Mouse (Mus musculus): ENCODE data around the gene Kiz. TPM values are rescaled to one million over a fixed set of nuclear protein-coding genes. Genes with fewer than 3 reads are reported as not detected.

Kiz gene
- polyA plus RNA-seq, 1 experiment from 2014 or later: 28.2 TPM

- ATAC-seq (replicated peaks; ENCODE audit: low FRiP score) (no peak), DNase-seq (ENCODE audit: low spot score) (no peak)
- H3K4me3 ChIP-seq (ENCODE audit: low read depth, low read length): no peak overlapping the region
- H3K9me3 ChIP-seq (ENCODE audit: control insufficient read depth, low read length): no peaks in the 10 kb centered on the region
- H3K36me3 ChIP-seq (ENCODE audit: control insufficient read depth, insufficient read depth, low read length): no peaks in the 10 kb centered on the region
- 84% methylated on average over 3 of the region's 3 CpGs for WGBS
- no peak overlapping the region for H3K4me2 ChIP-seq (ENCODE audit: low read depth, low read length, severe bottlenecking)
- H3K27ac ChIP-seq (ENCODE audit: low read depth, low read length): no peak overlapping the region
- no peaks in the 10 kb centered on the region for H3K4me1 ChIP-seq (replicated peaks; ENCODE audit: control insufficient read depth, insufficient read depth, low read length)
- H3K27me3 ChIP-seq (ENCODE audit: control insufficient read depth, insufficient read depth, low read length): no peaks in the 10 kb centered on the region
- H3K9ac ChIP-seq (ENCODE audit: low read length): no peak overlapping the region
These were observed 119.9 kb downstream of the Kiz start for GRCm38 (mm10) chr2:146975453-146976028.

- Histone ChIP-seq H3K36me3 (ENCODE audit: control insufficient read depth, insufficient read depth, low read length) (no peaks in the 10 kb centered on the region), H3K27ac (ENCODE audit: low read depth, low read length) (no peak overlapping the region), H3K9me3 (ENCODE audit: control insufficient read depth, low read length) (no peaks in the 10 kb centered on the region), H3K4me1 (replicated peaks; ENCODE audit: control insufficient read depth, insufficient read depth, low read length) (no peaks in the 10 kb centered on the region), H3K4me2 (ENCODE audit: low read depth, low read length, severe bottlenecking) (no peak overlapping the region), H3K27me3 (ENCODE audit: control insufficient read depth, insufficient read depth, low read length) (no peaks in the 10 kb centered on the region), H3K9ac (ENCODE audit: low read length) (no peak overlapping the region), H3K4me3 (ENCODE audit: low read depth, low read length) (no peak overlapping the region)
- WGBS: 92% methylated on average over 2 of the region's 2 CpGs
- ATAC-seq (replicated peaks; ENCODE audit: low FRiP score) (no peak), DNase-seq (ENCODE audit: low spot score) (no peak)
These were observed 127.1 kb downstream of the Kiz start for GRCm38 (mm10) chr2:146982786-146983185.

- H3K9me3 ChIP-seq (ENCODE audit: control insufficient read depth, low read length): no peaks in the 10 kb centered on the region
- no peak overlapping the region for H3K9ac ChIP-seq (ENCODE audit: low read length)
- DNase-seq (ENCODE audit: low spot score) (no peak), ATAC-seq (replicated peaks; ENCODE audit: low FRiP score) (no peak)
- WGBS: 96% methylated on average over 2 of the region's 2 CpGs
- H3K4me1 ChIP-seq (replicated peaks; ENCODE audit: control insufficient read depth, insufficient read depth, low read length): no peaks in the 10 kb centered on the region
- no peaks in the 10 kb centered on the region for H3K36me3 ChIP-seq (ENCODE audit: control insufficient read depth, insufficient read depth, low read length)
- H3K27me3 ChIP-seq (ENCODE audit: control insufficient read depth, insufficient read depth, low read length): no peaks in the 10 kb centered on the region
- H3K27ac ChIP-seq (ENCODE audit: low read depth, low read length): no peak overlapping the region
- no peak overlapping the region for H3K4me3 ChIP-seq (ENCODE audit: low read depth, low read length)
- no peak overlapping the region for H3K4me2 ChIP-seq (ENCODE audit: low read depth, low read length, severe bottlenecking)
These were observed 129.2 kb downstream of the Kiz start for GRCm38 (mm10) chr2:146984831-146985230.

GRCm38 (mm10) chr2:146985807-146986206 lies 130.1 kb downstream of the Kiz start:
- Histone ChIP-seq H3K4me2 (ENCODE audit: low read depth, low read length, severe bottlenecking) (no peak overlapping the region), H3K9ac (ENCODE audit: low read length) (no peak overlapping the region), H3K9me3 (ENCODE audit: control insufficient read depth, low read length) (no peaks in the 10 kb centered on the region), H3K4me1 (replicated peaks; ENCODE audit: control insufficient read depth, insufficient read depth, low read length) (no peaks in the 10 kb centered on the region), H3K36me3 (ENCODE audit: control insufficient read depth, insufficient read depth, low read length) (no peaks in the 10 kb centered on the region), H3K27ac (ENCODE audit: low read depth, low read length) (no peak overlapping the region), H3K27me3 (ENCODE audit: control insufficient read depth, insufficient read depth, low read length) (no peaks in the 10 kb centered on the region), H3K4me3 (ENCODE audit: low read depth, low read length) (no peak overlapping the region)
- 96% methylated on average over 1 of the region's 1 CpGs for WGBS
- ATAC-seq (replicated peaks; ENCODE audit: low FRiP score) (no peak), DNase-seq (ENCODE audit: low spot score) (no peak)

GRCm38 (mm10) chr2:146986429-146986828 lies 130.8 kb downstream of the Kiz start:
- no peak for DNase-seq (ENCODE audit: low spot score)
- ATAC-seq (replicated peaks; ENCODE audit: low FRiP score): no peak
- Histone ChIP-seq H3K4me1 (replicated peaks; ENCODE audit: control insufficient read depth, insufficient read depth, low read length) (no peaks in the 10 kb centered on the region), H3K36me3 (ENCODE audit: control insufficient read depth, insufficient read depth, low read length) (no peaks in the 10 kb centered on the region), H3K9me3 (ENCODE audit: control insufficient read depth, low read length) (no peaks in the 10 kb centered on the region), H3K27ac (ENCODE audit: low read depth, low read length) (no peak overlapping the region), H3K9ac (ENCODE audit: low read length) (no peak overlapping the region), H3K27me3 (ENCODE audit: control insufficient read depth, insufficient read depth, low read length) (no peaks in the 10 kb centered on the region), H3K4me3 (ENCODE audit: low read depth, low read length) (no peak overlapping the region), H3K4me2 (ENCODE audit: low read depth, low read length, severe bottlenecking) (no peak overlapping the region)

- H3K4me1 ChIP-seq (replicated peaks; ENCODE audit: control insufficient read depth, insufficient read depth, low read length): no peaks in the 10 kb centered on the region; the same call in 1 of the 2 replicates
- H3K27ac ChIP-seq (ENCODE audit: low read depth, low read length): no peak overlapping the region
- WGBS: 86% methylated on average over 2 of the region's 2 CpGs
- no peaks in the 10 kb centered on the region for H3K36me3 ChIP-seq (ENCODE audit: control insufficient read depth, insufficient read depth, low read length)
- ATAC-seq (replicated peaks; ENCODE audit: low FRiP score): no peak
- no peaks in the 10 kb centered on the region for H3K9me3 ChIP-seq (ENCODE audit: control insufficient read depth, low read length)
- DNase-seq (ENCODE audit: low spot score): no peak
- no peak overlapping the region for H3K4me3 ChIP-seq (ENCODE audit: low read depth, low read length)
- H3K27me3 ChIP-seq (ENCODE audit: control insufficient read depth, insufficient read depth, low read length): no peaks in the 10 kb centered on the region
- no peak overlapping the region for H3K4me2 ChIP-seq (ENCODE audit: low read depth, low read length, severe bottlenecking)
- no peak overlapping the region for H3K9ac ChIP-seq (ENCODE audit: low read length)
These were observed 151.6 kb downstream of the Kiz start for GRCm38 (mm10) chr2:147007265-147007664.

GRCm38 (mm10) chr2:147009084-147009483 lies 153.4 kb downstream of the Kiz start:
- ATAC-seq (replicated peaks; ENCODE audit: low FRiP score) (no peak), DNase-seq (ENCODE audit: low spot score) (no peak)
- Histone ChIP-seq H3K36me3 (ENCODE audit: control insufficient read depth, insufficient read depth, low read length) (no peaks in the 10 kb centered on the region), H3K4me1 (replicated peaks; ENCODE audit: control insufficient read depth, insufficient read depth, low read length) (no peaks in the 10 kb centered on the region; the same call in 1 of the 2 replicates), H3K4me3 (ENCODE audit: low read depth, low read length) (no peak overlapping the region), H3K27ac (ENCODE audit: low read depth, low read length) (no peak overlapping the region), H3K27me3 (ENCODE audit: control insufficient read depth, insufficient read depth, low read length) (no peaks in the 10 kb centered on the region), H3K9me3 (ENCODE audit: control insufficient read depth, low read length) (no peaks in the 10 kb centered on the region), H3K4me2 (ENCODE audit: low read depth, low read length, severe bottlenecking) (no peak overlapping the region), H3K9ac (ENCODE audit: low read length) (no peak overlapping the region)

- Histone ChIP-seq H3K4me1 (replicated peaks; ENCODE audit: control insufficient read depth, insufficient read depth, low read length) (no peaks in the 10 kb centered on the region; the same call in 1 of the 2 replicates), H3K27me3 (ENCODE audit: control insufficient read depth, insufficient read depth, low read length) (no peaks in the 10 kb centered on the region), H3K4me3 (ENCODE audit: low read depth, low read length) (no peak overlapping the region), H3K4me2 (ENCODE audit: low read depth, low read length, severe bottlenecking) (no peak overlapping the region), H3K36me3 (ENCODE audit: control insufficient read depth, insufficient read depth, low read length) (no peaks in the 10 kb centered on the region), H3K9me3 (ENCODE audit: control insufficient read depth, low read length) (no peaks in the 10 kb centered on the region), H3K27ac (ENCODE audit: low read depth, low read length) (no peak overlapping the region), H3K9ac (ENCODE audit: low read length) (no peak overlapping the region)
- ATAC-seq (replicated peaks; ENCODE audit: low FRiP score) (no peak), DNase-seq (ENCODE audit: low spot score) (no peak)
- 91% methylated on average over 4 of the region's 4 CpGs for WGBS
These were observed 154.5 kb downstream of the Kiz start for GRCm38 (mm10) chr2:147010141-147010540.

- H3K4me2 ChIP-seq (ENCODE audit: low read depth, low read length, severe bottlenecking): no peak overlapping the region
- no peaks in the 10 kb centered on the region for H3K9me3 ChIP-seq (ENCODE audit: control insufficient read depth, low read length)
- no peak for DNase-seq (ENCODE audit: low spot score)
- no peak overlapping the region for H3K9ac ChIP-seq (ENCODE audit: low read length)
- no peaks in the 10 kb centered on the region; the same call in 1 of the 2 replicates for H3K4me1 ChIP-seq (replicated peaks; ENCODE audit: control insufficient read depth, insufficient read depth, low read length)
- H3K27ac ChIP-seq (ENCODE audit: low read depth, low read length): no peak overlapping the region
- no peak overlapping the region for H3K4me3 ChIP-seq (ENCODE audit: low read depth, low read length)
- no peaks in the 10 kb centered on the region for H3K27me3 ChIP-seq (ENCODE audit: control insufficient read depth, insufficient read depth, low read length)
- WGBS: 93% methylated on average over 9 of the region's 9 CpGs
- ATAC-seq (replicated peaks; ENCODE audit: low FRiP score): no peak
- H3K36me3 ChIP-seq (ENCODE audit: control insufficient read depth, insufficient read depth, low read length): no peaks in the 10 kb centered on the region
These were observed 155.3 kb downstream of the Kiz start for GRCm38 (mm10) chr2:147010952-147011351.

Data from forebrain, embryonic 11.5 days (tissue).